Mouse (Mus musculus) urinary bladder, postnatal 0 days (tissue): ENCODE measurements around the gene Trappc3. TPM values are rescaled to one million over a fixed set of nuclear protein-coding genes. Genes with fewer than 3 reads are reported as not detected.

ENCODE experiments used
- polyA plus RNA-seq: library from polyadenylated mRNA; unstranded; fragments of >200 nt; fragmentation: Nextera tagmentation; extraction: Ambion mirVana; gene quantifications from 2 replicates; pipeline ENCODE4 v1.2.1, GENCODE M21; 2015

Trappc3 gene
- polyA plus RNA-seq, result 79.0 and 81.2 TPM in 2 replicates

GRCm38 (mm10) chr4:126262119-126262807 lies at the start of gene Trappc3:
Gene Trappc3, plus strand, starts transcription at chr4:126262325.

GRCm38 (mm10) chr4:126256131-126256791 lies 5.9 kb upstream of the Trappc3 start, which contains the start of gene Map7d1:
Gene Map7d1, minus strand, starts transcription at chr4:126256343.

GRCm38 (mm10) chr4:126286492-126286891 lies 24.4 kb downstream of the Trappc3 start, which contains the start of gene Col8a2:
Gene Col8a2, plus strand, starts transcription at chr4:126286793.

GRCm38 (mm10) chr4:126321111-126321853 lies 59.2 kb downstream of the Trappc3 start, which contains the start of gene Adprhl2:
Gene Adprhl2, minus strand, starts transcription at chr4:126321703.

GRCm38 (mm10) chr4:126325281-126325861 lies 63.2 kb downstream of the Trappc3 start, which contains the start of gene Tekt2:
Gene Tekt2, minus strand, starts transcription at chr4:126325688.

Other genes starting within 250 kb of the Trappc3 start
- gene Csf3r, start 237.8 kb upstream of the Trappc3 start, polyA plus RNA-seq, result 0.43 and 3.8 TPM in 2 replicates
- 83.3 and 95.8 TPM in 2 replicates for gene Mrps15, start 215.4 kb upstream of the Trappc3 start, polyA plus RNA-seq
- 5.0 and 6.0 TPM in 2 replicates for gene Oscp1, start 203.8 kb upstream of the Trappc3 start, polyA plus RNA-seq
- gene Lsm10, start 165.7 kb upstream of the Trappc3 start, polyA plus RNA-seq, result 47.5 and 48.7 TPM in 2 replicates
- gene Stk40, start 158.4 kb upstream of the Trappc3 start, polyA plus RNA-seq, result 33.5 and 41.6 TPM in 2 replicates
- 58.3 and 65.5 TPM in 2 replicates for gene Eva1b, start 114.6 kb upstream of the Trappc3 start, polyA plus RNA-seq
- 8.4 and 12.0 TPM in 2 replicates for gene Sh3d21, start 98.8 kb upstream of the Trappc3 start, polyA plus RNA-seq
- gene Thrap3, start 59.6 kb upstream of the Trappc3 start, polyA plus RNA-seq, result 91.8 and 105 TPM in 2 replicates
- 26.5 and 29.6 TPM in 2 replicates for gene Map7d1, start 6.0 kb upstream of the Trappc3 start, polyA plus RNA-seq
- gene Col8a2, start 24.5 kb downstream of the Trappc3 start, polyA plus RNA-seq, result 13.7 and 23.0 TPM in 2 replicates
- gene Adprhl2, start 59.4 kb downstream of the Trappc3 start, polyA plus RNA-seq, result 40.0 and 41.0 TPM in 2 replicates
- 10.3 and 11.3 TPM in 2 replicates for gene Tekt2, start 63.4 kb downstream of the Trappc3 start, polyA plus RNA-seq
- gene Ago3, start 167.2 kb downstream of the Trappc3 start, polyA plus RNA-seq, result 10.2 and 12.0 TPM in 2 replicates
- gene Ago1, start 206.3 kb downstream of the Trappc3 start, polyA plus RNA-seq, result 1.8 and 2.5 TPM in 2 replicates